Mouse (Mus musculus): ENCODE measurements around the gene Slc23a4. TPM values are rescaled to one million over a fixed set of nuclear protein-coding genes. Genes with fewer than 3 reads are reported as not detected.
A peak's percentile ranks its signal among the peaks of the same experiment; 100 is the strongest.

Slc23a4 gene
- polyA plus RNA-seq, 1 experiment from 2014 or later = 0.42 TPM

DNA sequence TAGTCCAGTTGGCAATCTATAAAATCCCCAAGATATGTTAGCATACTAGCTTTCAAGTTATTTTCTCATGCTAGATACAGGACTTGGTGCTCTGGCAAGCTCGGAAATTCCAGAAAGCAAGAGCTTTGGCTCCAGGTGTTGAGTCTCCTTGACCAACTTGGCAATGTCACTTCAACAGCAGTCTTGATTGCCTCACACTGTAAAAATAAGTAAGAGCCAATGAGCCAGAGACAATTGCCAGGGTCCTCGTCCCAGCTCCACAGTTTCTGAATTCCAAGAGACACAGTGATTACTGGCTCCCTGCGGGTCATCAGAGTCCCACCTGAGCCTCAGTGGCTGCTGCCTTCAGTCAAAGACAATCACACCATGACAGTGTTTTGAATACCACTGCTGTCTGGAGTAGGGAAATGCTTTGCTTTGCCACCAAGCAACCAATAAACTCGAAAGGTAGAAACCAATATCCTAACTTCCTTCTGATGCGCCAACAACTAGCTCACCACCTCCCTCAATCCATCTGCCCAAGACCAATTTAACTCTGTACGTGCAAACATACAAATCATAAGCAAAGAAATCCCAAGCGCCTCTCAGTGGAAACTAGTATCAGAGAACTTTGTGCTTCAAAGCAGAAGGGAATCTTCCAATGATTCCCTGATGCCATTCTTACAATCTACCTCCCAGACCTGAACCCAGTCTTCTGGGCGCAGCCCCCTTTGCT lies 78.4 kb downstream of the Slc23a4 start:
- H3K4me1 ChIP-seq = peaks cover 27% of the 10 kb centered on the region
- H3K27ac ChIP-seq (replicated peaks) = peak overlapping the region; percentile 90
- WGBS = 39% methylated on average over 8 of the region's 8 CpGs
- H3K36me3 ChIP-seq = peaks cover 29% of the 10 kb centered on the region
- H3K4me2 ChIP-seq = peak overlapping the region; percentile 64
- H3K4me3 ChIP-seq (replicated peaks) = peak overlapping the region; percentile 76
- peak overlapping the region; percentile 72 for H3K9ac ChIP-seq (replicated peaks)
- no peaks in the 10 kb centered on the region for H3K27me3 ChIP-seq (replicated peaks)
- no peak for ATAC-seq (ENCODE audit: low FRiP score)
- no peaks in the 10 kb centered on the region for H3K9me3 ChIP-seq (replicated peaks)

DNA sequence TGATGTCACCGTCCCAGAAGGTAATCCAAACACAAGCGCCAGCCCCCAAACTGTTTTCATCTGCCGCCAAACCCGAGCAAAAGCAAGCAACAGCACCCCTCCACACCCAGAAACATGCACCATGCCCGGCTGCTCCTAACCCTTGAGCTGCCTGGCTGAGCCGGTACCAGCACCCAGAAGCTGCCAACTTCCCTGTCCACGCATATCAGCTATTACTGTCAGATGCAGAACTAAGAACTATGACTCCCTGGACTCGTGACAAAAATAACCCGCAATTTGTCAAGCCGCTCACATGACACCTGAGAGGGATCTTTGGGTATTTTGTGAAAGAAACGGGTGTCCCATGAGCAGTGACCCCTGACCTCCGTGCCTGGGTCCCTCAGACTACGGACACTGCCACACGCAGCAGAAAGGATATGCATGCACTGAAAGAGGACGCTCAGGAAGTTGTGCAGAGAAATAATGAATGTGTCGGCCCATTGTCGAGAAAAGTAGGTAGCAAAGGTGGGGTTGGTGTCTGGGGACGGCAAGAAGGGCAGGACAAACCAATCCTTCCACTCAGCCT lies 80.4 kb downstream of the Slc23a4 start:
- Histone ChIP-seq H3K4me1 (peaks cover 27% of the 10 kb centered on the region), H3K4me3 (replicated peaks) (no peak overlapping the region), H3K4me2 (no peak overlapping the region), H3K9ac (replicated peaks) (no peak overlapping the region), H3K27ac (replicated peaks) (no peak overlapping the region), H3K27me3 (replicated peaks) (no peaks in the 10 kb centered on the region), H3K36me3 (peaks cover 44% of the 10 kb centered on the region), H3K9me3 (replicated peaks) (no peaks in the 10 kb centered on the region)
- no peak for ATAC-seq (ENCODE audit: low FRiP score)
- WGBS = 92% methylated on average over 18 of the region's 18 CpGs

DNA sequence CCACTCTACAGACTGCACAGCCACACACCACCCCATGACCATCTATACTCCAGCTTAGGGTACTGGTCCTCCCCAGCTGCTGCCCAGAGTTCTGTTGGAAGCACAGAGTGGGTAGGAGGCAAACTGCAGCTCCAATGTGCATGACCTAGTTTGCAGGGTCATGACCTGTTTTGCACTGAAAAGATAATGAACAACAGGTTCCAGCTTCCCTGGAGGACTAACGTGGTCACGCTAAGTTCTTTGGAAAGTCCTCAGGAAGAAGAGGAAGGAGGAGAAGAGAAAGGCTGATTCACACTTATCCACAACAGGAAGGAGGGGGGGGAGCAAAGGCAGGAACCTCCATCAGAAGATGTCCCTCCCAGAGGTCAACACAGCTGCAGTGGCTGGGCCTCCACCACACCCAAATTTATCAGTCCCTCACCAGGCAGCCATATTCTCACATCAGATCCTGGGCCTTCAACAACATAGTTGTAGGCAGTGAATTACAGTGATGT lies 81.0 kb downstream of the Slc23a4 start:
- no peak overlapping the region for H3K4me3 ChIP-seq (replicated peaks)
- H3K27ac ChIP-seq (replicated peaks) = no peak overlapping the region
- H3K36me3 ChIP-seq = peaks cover 44% of the 10 kb centered on the region
- no peak for ATAC-seq (ENCODE audit: low FRiP score)
- H3K27me3 ChIP-seq (replicated peaks) = no peaks in the 10 kb centered on the region
- no peak overlapping the region for H3K9ac ChIP-seq (replicated peaks)
- peaks cover 27% of the 10 kb centered on the region for H3K4me1 ChIP-seq
- H3K9me3 ChIP-seq (replicated peaks) = no peaks in the 10 kb centered on the region
- no peak overlapping the region for H3K4me2 ChIP-seq
- WGBS = 75% methylated on average over 2 of the region's 2 CpGs

DNA sequence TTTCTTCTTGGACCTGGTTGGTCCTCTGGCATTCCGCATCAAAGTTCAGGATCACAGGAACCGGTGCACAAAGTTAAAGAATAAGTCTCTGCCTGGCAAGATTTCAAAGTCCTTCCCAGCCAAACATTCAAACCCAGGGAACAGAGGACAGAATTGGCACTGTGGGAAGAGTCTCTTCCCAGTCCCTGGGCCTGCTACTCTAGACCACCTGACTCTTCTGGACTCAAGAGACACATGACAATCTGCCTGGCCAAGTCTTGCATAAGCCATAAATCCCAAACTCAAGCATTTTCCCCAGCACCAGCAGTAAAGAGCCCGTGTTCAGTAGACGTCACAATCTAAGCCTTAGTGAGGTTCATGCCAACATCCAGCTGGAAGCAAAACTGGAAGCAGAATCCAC lies 81.5 kb downstream of the Slc23a4 start:
- 78% methylated on average over 4 of the region's 4 CpGs for WGBS
- no peak overlapping the region for H3K4me2 ChIP-seq
- H3K9ac ChIP-seq (replicated peaks) = no peak overlapping the region
- no peak for ATAC-seq (ENCODE audit: low FRiP score)
- H3K9me3 ChIP-seq (replicated peaks) = no peaks in the 10 kb centered on the region
- peaks cover 48% of the 10 kb centered on the region for H3K36me3 ChIP-seq
- H3K4me1 ChIP-seq = peaks cover 27% of the 10 kb centered on the region
- no peak overlapping the region for H3K4me3 ChIP-seq (replicated peaks)
- H3K27ac ChIP-seq (replicated peaks) = no peak overlapping the region
- no peaks in the 10 kb centered on the region for H3K27me3 ChIP-seq (replicated peaks)

DNA sequence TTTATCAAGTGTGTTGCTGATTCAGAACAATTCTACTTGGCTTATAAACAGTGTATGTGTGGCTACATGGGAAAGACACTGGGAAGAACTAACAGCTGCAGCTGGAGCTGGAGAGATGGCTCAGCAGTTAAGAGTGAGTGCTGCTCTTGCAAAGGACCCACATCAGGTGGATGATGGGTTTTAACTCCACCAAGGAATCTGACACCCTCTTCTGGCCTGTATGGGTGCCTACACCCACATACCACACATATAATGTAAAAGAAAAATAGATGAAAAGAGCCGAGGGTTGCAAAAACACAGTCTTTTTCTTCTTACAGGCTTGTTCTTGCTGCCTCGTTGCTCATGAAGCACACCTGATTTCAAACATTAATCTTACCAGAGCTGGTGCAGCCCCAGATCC lies 82.1 kb downstream of the Slc23a4 start:
- Histone ChIP-seq H3K27ac (replicated peaks) (no peak overlapping the region), H3K36me3 (peaks cover 52% of the 10 kb centered on the region), H3K4me2 (no peak overlapping the region), H3K9ac (replicated peaks) (no peak overlapping the region), H3K4me3 (replicated peaks) (no peak overlapping the region), H3K4me1 (peaks cover 27% of the 10 kb centered on the region), H3K27me3 (replicated peaks) (no peaks in the 10 kb centered on the region), H3K9me3 (replicated peaks) (no peaks in the 10 kb centered on the region)
- WGBS = 82% methylated on average over 2 of the region's 2 CpGs
- no peak for ATAC-seq (ENCODE audit: low FRiP score)

DNA sequence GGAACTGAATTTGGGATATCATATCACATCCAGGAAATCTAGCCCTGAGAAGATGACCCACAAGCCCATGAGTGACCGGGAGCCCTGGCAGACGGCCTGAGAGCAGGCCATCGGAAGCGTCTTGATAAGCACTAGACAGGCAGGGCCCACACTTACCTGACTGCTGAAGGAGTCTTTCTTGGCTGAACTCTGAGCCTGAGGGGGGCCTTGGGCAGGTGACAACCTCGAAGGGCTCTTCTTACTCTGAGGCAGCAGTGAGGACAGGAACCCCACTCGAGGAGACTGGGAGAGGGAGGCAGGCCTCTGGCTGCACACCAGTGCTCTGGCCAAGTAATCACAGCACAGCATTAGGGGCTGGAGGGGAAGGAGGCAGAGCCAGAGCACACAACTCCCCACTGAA lies 83.8 kb downstream of the Slc23a4 start:
- peaks cover 59% of the 10 kb centered on the region for H3K36me3 ChIP-seq
- WGBS = 93% methylated on average over 6 of the region's 6 CpGs
- H3K27me3 ChIP-seq (replicated peaks) = no peaks in the 10 kb centered on the region
- ATAC-seq (ENCODE audit: low FRiP score) = no peak
- H3K4me1 ChIP-seq = peaks cover 19% of the 10 kb centered on the region
- no peak overlapping the region for H3K9ac ChIP-seq (replicated peaks)
- no peak overlapping the region for H3K27ac ChIP-seq (replicated peaks)
- H3K9me3 ChIP-seq (replicated peaks) = no peaks in the 10 kb centered on the region
- H3K4me3 ChIP-seq (replicated peaks) = no peak overlapping the region
- H3K4me2 ChIP-seq = no peak overlapping the region

DNA sequence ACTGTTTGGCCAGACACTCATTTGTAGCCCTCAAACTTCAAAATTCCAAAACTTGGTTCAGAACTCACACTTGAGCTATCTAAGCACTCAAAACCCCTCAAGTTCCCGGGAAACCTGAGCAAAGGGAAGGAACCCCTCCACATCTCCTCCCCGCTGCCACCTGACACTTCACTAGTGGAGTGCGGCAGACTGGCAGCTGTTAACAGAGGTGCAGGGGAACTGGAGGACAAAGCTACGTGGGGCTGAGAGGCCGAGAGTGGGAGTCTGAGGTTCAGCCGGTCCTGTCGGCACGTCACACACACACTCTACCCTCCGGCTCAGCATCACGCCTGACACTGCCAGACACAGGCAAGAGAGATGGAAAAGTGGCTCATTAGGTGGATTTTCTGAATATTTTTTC lies 84.4 kb downstream of the Slc23a4 start:
- Histone ChIP-seq H3K9me3 (replicated peaks) (no peaks in the 10 kb centered on the region), H3K27me3 (replicated peaks) (no peaks in the 10 kb centered on the region), H3K36me3 (peaks cover 64% of the 10 kb centered on the region), H3K27ac (replicated peaks) (no peak overlapping the region), H3K4me3 (replicated peaks) (no peak overlapping the region), H3K4me1 (peaks cover 14% of the 10 kb centered on the region), H3K4me2 (no peak overlapping the region), H3K9ac (replicated peaks) (no peak overlapping the region)
- WGBS = 93% methylated on average over 10 of the region's 10 CpGs
- ATAC-seq (ENCODE audit: low FRiP score) = no peak

DNA sequence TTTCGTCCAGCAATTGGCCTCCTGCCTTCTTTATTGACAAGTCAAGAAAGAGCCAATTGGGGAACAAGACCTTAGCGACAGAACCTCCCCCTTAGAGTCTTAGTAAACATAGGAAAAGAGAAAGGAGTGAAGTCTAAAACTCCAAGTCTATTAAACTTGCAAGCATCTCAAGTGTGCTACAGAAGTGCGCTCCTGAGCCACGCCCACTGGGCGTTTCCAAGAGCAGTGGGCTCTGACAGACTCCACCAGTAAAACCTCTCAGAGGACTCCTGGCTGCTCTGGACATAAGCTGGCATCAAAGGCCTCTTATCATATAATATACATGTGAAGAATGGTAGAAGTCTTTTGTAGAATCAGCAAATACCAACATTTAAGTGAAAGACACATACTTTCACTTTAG lies 84.8 kb downstream of the Slc23a4 start:
- Histone ChIP-seq H3K9me3 (replicated peaks) (no peaks in the 10 kb centered on the region), H3K9ac (replicated peaks) (no peak overlapping the region), H3K27ac (replicated peaks) (no peak overlapping the region), H3K27me3 (replicated peaks) (no peaks in the 10 kb centered on the region), H3K4me1 (0 out of 2 replicates have a peak, but pooled peaks cover 10% of the 10 kb centered on the region), H3K36me3 (peaks cover 64% of the 10 kb centered on the region), H3K4me2 (no peak overlapping the region), H3K4me3 (replicated peaks) (no peak overlapping the region)
- WGBS = 87% methylated on average over 5 of the region's 5 CpGs
- no peak for ATAC-seq (ENCODE audit: low FRiP score)

DNA sequence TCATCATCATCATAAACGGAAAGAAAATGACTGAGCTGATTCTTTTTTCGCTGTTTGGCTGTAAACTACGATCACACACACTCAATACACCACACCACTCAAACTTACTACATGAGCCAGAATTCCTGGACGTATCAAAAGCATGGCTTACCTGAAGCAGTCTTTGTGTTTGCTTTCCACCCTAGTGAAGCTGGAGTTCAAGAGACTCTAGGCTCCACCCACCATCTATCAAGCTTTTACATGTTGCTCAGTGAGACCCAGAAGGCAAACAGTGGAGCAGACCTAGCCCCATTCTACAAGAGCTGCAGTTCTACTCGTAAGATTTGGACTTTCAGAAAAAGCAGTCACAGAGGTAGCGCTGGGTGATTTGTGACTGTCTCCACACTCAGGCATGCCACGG lies 85.6 kb downstream of the Slc23a4 start:
- Histone ChIP-seq H3K4me2 (no peak overlapping the region), H3K9me3 (replicated peaks) (no peaks in the 10 kb centered on the region), H3K27ac (replicated peaks) (no peak overlapping the region), H3K9ac (replicated peaks) (no peak overlapping the region), H3K27me3 (replicated peaks) (no peaks in the 10 kb centered on the region), H3K4me3 (replicated peaks) (no peak overlapping the region), H3K4me1 (0 out of 2 replicates have a peak, but pooled peaks cover 7% of the 10 kb centered on the region), H3K36me3 (peaks cover 65% of the 10 kb centered on the region)
- WGBS = 90% methylated on average over 7 of the region's 7 CpGs
- ATAC-seq (ENCODE audit: low FRiP score) = no peak

DNA sequence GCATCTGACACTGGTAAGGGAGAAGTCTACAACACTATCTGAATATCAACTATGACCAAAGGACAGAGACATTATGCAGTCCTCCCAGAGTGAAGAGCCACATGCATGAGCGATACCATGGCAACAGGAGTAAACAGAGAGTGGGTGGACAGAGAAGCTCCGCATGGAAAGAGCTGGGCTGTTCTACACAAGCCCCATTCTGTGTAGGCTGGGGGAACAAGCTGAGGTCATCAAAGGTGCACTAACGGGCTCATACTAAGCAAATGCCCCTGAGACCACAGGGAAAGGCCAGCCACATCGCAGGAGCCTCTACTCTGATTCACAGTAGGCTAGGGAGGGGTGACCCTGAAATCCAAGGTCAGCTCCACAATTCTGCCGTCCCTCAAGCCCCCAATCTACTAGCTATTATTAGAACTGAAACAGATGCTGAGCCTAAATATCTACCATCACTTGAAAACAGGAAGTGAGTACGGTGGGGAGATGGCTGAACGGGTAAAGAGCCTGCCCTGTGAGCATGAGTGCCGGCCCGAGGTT lies 86.2 kb downstream of the Slc23a4 start:
- Histone ChIP-seq H3K4me1 (0 out of 2 replicates have a peak, but pooled peaks cover 1% of the 10 kb centered on the region), H3K9me3 (replicated peaks) (no peaks in the 10 kb centered on the region), H3K9ac (replicated peaks) (no peak overlapping the region), H3K36me3 (peaks cover 59% of the 10 kb centered on the region), H3K4me3 (replicated peaks) (no peak overlapping the region), H3K27ac (replicated peaks) (no peak overlapping the region), H3K4me2 (no peak overlapping the region), H3K27me3 (replicated peaks) (no peaks in the 10 kb centered on the region)
- ATAC-seq (ENCODE audit: low FRiP score) = no peak
- WGBS = 68% methylated on average over 9 of the region's 9 CpGs

DNA sequence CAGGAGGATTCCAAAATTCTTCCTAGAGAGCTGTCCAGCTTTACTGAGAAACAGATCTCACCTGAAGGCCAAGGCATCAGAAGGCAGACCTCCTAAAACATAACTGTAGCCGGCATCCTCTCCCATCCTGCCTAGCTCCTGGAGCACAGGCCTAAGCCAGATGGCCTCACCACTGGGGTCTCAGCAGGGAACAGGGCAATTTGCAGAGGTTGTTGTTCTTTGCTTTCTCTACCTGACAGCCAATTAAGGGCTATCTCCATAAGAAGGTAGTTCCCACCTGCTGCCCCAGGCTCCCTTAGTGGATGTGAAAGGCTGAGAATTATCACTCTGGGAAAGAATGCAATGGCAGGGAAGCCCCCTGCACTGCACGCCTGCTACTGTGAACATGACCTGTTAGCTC lies 87.2 kb downstream of the Slc23a4 start:
- no peaks in the 10 kb centered on the region for H3K27me3 ChIP-seq (replicated peaks)
- peaks cover 53% of the 10 kb centered on the region for H3K36me3 ChIP-seq
- H3K4me2 ChIP-seq = no peak overlapping the region
- no peak overlapping the region for H3K4me3 ChIP-seq (replicated peaks)
- H3K4me1 ChIP-seq = no peaks in the 10 kb centered on the region
- no peak overlapping the region for H3K9ac ChIP-seq (replicated peaks)
- no peak overlapping the region for H3K27ac ChIP-seq (replicated peaks)
- no peaks in the 10 kb centered on the region for H3K9me3 ChIP-seq (replicated peaks)
- no peak for ATAC-seq (ENCODE audit: low FRiP score)
- WGBS = 49% methylated on average over 2 of the region's 2 CpGs

DNA sequence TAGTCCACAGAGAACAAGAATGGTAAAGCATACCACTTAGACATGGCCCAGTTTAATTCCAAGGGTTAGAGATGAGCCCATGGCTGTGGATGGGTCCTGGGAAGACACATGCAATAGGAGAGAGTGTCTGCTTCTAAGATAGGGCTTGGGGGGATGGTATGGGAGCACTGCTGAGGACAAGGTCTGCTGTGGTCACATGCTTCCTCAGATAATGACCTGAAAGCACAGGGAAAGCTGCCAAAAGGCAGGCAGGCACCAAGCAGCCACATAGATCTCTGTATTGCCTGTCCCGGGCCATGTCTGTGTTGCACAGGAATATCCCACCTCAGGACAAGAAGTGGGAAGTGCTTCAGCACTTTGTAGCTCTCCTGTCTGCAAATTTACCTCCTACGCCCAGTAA lies 89.1 kb downstream of the Slc23a4 start:
- no peak for ATAC-seq (ENCODE audit: low FRiP score)
- peaks cover 57% of the 10 kb centered on the region for H3K36me3 ChIP-seq
- no peak overlapping the region for H3K9ac ChIP-seq (replicated peaks)
- no peaks in the 10 kb centered on the region for H3K9me3 ChIP-seq (replicated peaks)
- H3K27me3 ChIP-seq (replicated peaks) = no peaks in the 10 kb centered on the region
- no peak overlapping the region for H3K4me2 ChIP-seq
- no peak overlapping the region for H3K4me3 ChIP-seq (replicated peaks)
- 87% methylated on average over 2 of the region's 2 CpGs for WGBS
- no peak overlapping the region for H3K27ac ChIP-seq (replicated peaks)
- no peaks in the 10 kb centered on the region for H3K4me1 ChIP-seq
